Mouse (Mus musculus): Measurements from ENCODE around the gene Crym.

The Crym gene

DNA sequence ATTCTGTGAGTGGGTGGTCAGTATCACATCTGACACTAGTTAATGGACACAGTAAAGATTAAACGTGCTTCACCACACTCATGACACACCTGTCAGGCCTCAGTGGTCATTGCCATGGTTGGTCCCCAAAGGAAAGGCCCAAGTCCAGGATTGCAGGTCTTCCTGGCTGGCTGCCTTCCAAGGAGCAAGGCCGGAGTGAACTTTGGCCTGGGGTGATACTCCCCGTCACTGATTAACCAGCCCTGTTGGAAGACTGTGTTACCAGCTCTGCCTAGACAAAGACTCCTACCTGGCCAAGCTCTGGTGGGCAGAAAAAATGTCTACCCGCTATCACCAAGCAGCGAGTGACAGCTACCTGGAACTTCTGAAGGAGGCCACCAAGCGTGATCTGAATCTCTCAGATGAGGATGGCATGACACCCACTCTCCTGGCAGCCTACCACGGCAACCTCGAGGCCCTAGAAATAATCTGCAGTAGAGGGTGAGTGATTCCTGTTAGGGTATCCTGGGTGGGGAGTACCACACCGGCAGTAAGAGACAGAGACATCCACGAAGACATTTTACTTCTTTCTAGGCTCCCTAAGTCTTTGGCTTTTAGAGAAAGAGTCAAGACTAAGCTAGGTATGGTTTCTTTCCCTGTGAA, 28.2 kb downstream of the Crym start, which contains the start of gene Anks4b:
Gene Anks4b, plus strand, starts transcription at position 256 of the 642 bp plus-strand sequence.
- in situ Hi-C loops (cut with MboI; ENCODE audit: low pct_unique_long_range_greater_than_20kb in 1 of 2, low sequenced_read_pairs in 2 of 2, unreplicated experiment in 1 of 2): no loop called here

DNA sequence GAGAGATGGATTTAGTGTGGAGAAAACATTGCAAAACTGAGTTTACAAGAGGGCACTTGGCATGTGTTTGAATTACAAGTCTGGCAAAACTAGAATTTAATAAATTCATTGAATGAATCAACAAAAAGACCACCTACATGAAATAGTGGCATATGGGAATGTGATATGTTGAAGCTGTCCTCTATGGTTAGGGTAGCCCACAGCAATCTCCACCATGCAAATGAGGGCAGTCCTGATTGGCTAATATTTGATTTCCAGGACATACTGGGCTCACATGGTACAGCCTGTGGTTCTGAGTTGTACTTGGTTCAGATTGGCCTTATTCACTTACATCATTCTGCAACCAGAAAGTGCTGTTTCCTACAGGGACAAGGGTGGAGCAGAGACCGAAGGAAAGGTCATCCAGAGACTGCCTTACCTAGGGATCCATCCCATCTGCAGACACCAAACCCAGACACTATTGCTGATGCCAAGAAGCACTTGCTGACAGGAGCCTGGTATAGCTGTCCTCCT, 29.7 kb downstream of the Crym start:
- in situ Hi-C loops (cut with MboI; ENCODE audit: low pct_unique_long_range_greater_than_20kb in 1 of 2, low sequenced_read_pairs in 2 of 2, unreplicated experiment in 1 of 2): no loop called here

DNA sequence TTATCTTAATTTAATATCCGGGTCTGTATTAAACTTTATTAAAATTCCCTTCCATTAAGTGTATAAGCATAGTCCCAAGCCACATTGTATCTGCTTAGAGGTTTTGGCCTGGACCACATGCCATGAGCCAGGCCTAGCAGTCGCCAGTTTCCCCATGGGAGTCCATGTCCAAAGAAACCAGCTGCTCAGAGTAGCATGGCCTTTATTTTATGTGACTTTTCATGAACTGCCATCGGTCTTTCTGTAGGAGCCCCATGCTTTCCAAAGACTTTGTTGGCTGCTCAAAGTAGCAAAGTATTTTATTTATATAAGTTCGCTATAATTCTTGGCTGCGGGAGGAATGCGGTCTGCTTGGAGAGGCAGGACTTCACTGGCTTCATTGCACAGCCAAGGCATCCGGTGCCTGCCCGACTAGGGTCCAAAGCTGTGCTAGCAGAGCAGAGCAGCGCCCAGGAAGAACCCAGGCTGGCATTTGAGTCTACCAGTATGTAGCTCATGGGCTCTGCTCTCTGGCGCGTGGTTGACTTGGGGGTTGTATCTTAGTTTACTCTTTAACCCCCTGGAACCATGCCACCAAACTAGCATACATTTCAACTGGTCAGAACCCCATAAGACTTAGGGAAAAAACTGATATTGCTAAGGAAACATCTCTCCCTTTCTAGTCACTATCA, 38.2 kb downstream of the Crym start:
- in situ Hi-C loops (cut with MboI; ENCODE audit: low pct_unique_long_range_greater_than_20kb in 1 of 2, low sequenced_read_pairs in 2 of 2, unreplicated experiment in 1 of 2): no loop called here

DNA sequence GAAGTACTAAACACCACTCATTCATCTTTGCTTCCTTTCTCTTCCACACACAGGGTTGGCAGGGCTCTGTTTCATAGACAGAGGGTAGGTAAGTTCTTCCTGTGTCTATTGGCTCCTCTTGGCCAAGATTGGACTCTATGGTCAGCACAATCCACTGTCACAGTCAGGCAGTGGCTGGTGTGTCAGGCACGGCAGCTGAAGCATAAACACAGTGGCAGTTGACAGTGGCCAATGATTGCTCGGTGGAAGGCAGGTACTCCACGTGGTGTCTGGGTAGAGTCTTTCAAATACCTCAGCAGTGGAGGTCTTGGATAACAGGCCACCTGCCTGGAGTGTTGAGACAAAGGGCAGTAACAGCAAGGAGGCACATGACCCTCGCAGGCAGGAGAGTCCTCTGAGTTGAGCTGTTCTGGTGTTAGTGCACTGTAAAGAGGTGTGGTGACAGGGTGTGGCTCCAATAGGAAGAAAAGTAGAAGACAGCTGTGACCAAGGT, 43.7 kb downstream of the Crym start:
- in situ Hi-C loops (cut with MboI; ENCODE audit: low pct_unique_long_range_greater_than_20kb in 1 of 2, low sequenced_read_pairs in 2 of 2, unreplicated experiment in 1 of 2): no loop called here

DNA sequence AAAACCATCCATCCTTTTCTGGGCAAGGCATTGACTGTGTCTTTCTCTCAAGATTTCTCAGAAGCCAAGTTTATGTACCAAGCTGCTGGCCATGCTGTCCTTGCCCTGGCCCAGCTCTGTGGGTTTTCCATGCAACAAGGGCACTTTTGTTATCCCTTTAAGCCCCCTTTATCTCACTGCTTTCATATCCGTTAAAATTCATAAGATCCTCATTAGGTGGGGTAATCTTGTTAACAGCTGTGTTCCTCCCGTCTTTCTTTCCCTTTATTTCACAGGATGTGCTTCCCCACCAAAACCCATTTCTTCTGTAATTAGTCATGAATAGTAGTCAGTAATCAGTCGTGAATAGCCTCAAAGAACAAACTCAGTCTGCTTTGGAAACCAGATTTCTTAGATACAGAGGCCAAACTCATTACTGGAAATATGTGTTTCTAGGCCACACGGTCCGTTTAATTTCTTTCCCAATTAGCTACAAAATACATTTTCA, 44.3 kb downstream of the Crym start:
- in situ Hi-C loops (cut with MboI; ENCODE audit: low pct_unique_long_range_greater_than_20kb in 1 of 2, low sequenced_read_pairs in 2 of 2, unreplicated experiment in 1 of 2): no loop called here

DNA sequence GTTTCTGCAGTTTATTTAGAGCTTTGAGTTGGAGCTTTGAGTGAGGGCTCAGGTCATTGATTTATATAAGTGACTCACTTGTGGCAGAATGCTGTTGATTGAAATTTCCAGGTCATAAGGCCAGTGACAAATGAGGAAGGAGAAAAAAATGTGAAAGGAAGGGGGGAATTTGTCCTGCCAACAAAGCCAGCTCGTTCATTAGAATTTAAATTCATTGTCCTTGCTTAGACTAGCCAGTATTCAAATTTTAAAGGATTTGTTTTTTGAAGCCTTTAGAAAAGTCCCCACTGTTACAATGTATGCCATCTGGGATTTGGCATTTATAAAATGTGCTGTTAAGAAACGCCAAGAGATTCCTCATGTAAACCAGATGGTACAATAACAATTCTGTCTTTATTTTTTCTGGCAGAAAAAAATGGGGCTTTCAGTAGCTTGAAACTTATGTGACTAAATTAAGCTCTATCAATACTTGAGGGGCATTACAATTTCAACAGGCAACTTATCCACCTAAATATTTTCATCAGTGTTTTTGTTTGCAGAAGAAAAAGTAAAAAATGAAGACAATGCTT, 45.0 kb downstream of the Crym start:
- in situ Hi-C loops (cut with MboI; ENCODE audit: low pct_unique_long_range_greater_than_20kb in 1 of 2, low sequenced_read_pairs in 2 of 2, unreplicated experiment in 1 of 2): no loop called here

DNA sequence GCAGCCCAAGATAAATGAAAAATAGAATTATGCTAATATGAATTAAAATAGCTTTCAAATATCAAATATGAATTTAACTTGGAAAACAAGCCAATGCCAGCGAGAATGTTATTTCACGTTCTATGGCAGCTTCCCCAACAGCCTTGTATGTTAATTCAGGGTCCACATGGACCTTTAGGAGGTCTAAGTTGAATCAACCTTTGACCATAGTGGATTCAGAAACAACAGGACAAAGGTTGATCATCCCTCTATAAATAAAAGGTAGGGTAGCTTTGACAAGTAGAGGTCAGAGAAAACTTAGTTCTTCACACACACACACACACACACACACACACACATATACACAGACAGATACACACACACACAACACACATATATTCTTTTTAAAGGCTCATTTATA, 51.0 kb downstream of the Crym start:
- in situ Hi-C loops (cut with MboI; ENCODE audit: low pct_unique_long_range_greater_than_20kb in 1 of 2, low sequenced_read_pairs in 2 of 2, unreplicated experiment in 1 of 2): no loop called here

DNA sequence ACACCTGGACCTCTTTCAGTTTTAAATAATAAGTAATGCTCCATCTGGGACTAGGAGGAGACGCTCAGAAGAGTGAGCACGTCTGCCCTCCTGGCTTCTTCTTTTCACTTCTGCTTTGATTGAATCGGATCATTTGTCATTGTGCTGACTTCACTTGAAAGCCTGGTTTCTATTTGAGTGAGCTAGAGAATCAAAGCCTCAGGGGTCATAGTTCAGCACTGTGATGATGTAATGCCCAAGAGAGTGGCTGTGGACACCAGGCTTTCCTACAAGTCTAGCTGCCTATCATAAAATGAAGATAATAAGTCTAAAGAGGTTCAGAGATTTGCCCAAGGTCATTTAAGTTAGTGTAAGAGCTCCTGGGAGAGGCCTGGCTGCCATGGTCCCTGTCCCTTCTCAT, 51.7 kb downstream of the Crym start:
- in situ Hi-C loops (cut with MboI; ENCODE audit: low pct_unique_long_range_greater_than_20kb in 1 of 2, low sequenced_read_pairs in 2 of 2, unreplicated experiment in 1 of 2): no loop called here

DNA sequence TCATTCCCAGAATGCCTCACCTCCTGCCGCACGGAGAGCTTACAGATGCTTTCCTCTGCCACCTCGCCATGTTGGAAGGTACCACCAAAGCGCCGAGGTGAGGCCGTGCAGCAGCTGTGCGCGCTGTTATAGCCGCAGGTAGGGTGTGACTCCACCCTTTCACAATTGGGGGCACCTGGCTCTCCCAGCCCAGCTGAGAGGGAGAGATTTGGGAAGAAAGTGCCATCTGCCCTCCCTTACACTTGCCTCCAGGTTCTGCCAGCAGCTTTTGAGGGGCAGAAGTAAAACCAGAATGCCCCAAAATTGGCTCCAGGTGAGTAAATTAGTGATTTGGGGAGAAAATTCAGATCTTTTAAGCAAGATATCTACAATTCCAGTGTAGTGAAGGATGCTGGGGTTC, 56.7 kb downstream of the Crym start, which contains the start of gene Zp2:
Gene Zp2, minus strand, starts transcription at position 101 of the 400 bp plus-strand sequence.
- in situ Hi-C loops (cut with MboI; ENCODE audit: low pct_unique_long_range_greater_than_20kb in 1 of 2, low sequenced_read_pairs in 2 of 2, unreplicated experiment in 1 of 2): no loop called here

DNA sequence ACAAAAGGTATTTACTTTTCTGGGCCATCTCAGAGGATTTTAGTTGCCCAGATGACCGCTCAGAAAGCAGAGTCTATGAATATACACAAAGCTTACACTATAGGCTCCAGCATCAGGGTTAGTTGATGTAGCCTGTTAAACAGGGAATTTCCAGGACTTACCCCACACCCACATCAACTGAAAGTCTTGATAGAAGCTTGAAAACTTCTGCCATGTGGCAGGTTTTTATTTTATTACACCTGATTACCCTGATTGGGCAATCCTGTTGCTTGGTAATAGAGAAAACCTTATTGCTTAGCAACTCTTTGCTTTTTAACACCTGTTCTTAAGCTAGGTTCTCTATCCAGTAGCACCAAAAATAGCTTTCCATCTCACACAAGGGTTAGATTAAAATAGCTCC, 59.2 kb downstream of the Crym start:
- in situ Hi-C loops (cut with MboI; ENCODE audit: low pct_unique_long_range_greater_than_20kb in 1 of 2, low sequenced_read_pairs in 2 of 2, unreplicated experiment in 1 of 2): no loop called here
